Mouse (Mus musculus) v-Abl transformed pro-B cells (cell line): ENCODE data around the gene Pus7l.
"Not testable (repeated sequence)": the region's sequence is repeated elsewhere in the genome, so short reads cannot be mapped to it uniquely, and the experiment has no call there.

Experiments used
- in situ Hi-C, 2 experiments: fragments of 400-800 bp; cut with MboI; formaldehyde crosslinking; loops; one replicate each; pipeline ENCODE4 v1.15.1; 2025; ENCODE audit not compliant: unreplicated experiment in 2 of 2

The Pus7l gene

GRCm38 (mm10) chr15:94544052-94544636 lies 797 bp upstream of the Pus7l start:
- in situ Hi-C loops, result loop anchor here (25.0 kb wide), 2 partner anchors 1082 to 1282 kb away; no protein-coding TSS in a partner anchor

DNA sequence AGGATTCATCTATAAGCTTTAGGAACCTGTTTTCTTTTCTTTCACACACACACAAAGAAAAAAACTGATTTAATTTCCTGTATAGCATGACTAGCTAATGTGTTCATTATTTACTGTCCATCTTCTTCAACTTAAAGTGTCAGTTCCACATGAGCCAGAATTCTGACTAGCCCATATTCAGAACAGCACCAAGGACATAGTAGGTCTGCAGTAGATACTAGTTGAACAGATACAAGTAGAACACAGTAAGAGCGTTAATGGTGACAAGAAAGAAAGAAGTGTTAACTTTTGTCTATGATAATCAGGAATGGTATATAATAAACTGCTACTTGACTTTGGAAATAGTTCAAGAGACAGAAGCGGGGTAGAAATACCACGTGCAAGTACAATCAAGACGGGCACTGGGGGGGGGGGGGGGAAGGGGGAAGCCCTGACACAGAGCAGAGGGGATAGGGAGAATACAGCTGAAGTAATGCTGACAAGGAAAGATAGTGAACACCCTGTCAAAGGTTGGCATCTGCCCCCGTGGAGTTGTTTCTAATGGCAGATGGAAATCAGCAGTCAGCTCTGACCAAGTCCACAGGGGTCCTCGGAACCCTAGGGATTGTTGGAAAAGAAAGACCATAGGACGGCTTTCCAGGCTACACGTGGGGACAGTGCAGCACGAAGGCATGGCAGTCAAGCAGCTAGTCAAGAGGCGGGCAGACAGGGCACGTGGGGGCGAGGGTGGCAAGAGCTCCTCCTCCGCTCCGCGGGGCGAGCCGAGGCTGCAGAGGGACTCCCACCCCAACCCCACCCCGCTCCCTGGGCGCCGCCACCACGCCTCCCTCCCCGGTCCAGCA lies 559 bp downstream of the Pus7l start:
- in situ Hi-C loops, result loop anchor here (25.0 kb wide), 2 partner anchors 1080 to 1280 kb away; no protein-coding TSS in a partner anchor

DNA sequence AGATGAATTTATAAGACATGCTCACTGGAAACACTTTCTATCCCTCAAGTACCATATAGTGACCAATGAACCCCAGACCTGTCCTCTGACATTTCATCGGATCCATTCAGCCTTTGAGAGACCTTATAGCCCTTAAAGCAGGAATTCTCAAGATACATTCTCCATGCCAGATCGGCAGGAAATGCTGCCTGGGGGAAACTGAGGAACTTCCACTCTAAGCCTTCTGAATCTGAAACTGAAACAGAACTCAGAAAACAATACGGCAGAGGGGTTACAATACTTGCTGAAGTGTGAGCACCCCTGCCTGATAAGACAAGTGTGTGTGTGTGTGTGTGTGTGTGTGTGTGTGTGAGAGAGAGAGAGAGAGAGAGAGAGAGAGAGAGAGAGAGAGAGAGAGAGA lies 4.1 kb downstream of the Pus7l start:
- in situ Hi-C loops, result loop anchor here (25.0 kb wide), 2 partner anchors 1077 to 1277 kb away; no protein-coding TSS in a partner anchor

DNA sequence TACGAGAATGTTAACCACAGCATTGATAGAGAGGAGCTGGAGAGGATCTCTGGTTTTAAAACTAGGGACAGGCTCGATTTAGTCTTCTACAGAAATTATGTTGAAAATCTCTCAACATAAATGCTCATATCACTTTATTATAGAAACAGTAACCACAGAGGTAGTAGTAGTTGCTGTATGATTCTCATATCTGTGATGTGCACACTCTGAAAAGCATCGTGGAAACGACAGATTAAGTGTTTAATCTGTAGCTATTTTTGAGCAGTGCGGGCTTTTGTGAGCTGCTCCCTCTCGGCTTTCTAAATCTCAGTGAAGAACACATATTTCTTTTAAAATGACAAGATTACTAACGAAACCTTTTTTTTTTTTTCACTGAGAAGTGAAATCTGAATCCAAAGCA lies 7.8 kb downstream of the Pus7l start:
- in situ Hi-C loops, result loop anchor here (25.0 kb wide), 2 partner anchors 1073 to 1273 kb away; no protein-coding TSS in a partner anchor

- in situ Hi-C loops, result loop anchor here (25.0 kb wide), 2 partner anchors 1071 to 1271 kb away; no protein-coding TSS in a partner anchor
Measured at GRCm38 (mm10) chr15:94532956-94533355, 10.4 kb downstream of the Pus7l start.

DNA sequence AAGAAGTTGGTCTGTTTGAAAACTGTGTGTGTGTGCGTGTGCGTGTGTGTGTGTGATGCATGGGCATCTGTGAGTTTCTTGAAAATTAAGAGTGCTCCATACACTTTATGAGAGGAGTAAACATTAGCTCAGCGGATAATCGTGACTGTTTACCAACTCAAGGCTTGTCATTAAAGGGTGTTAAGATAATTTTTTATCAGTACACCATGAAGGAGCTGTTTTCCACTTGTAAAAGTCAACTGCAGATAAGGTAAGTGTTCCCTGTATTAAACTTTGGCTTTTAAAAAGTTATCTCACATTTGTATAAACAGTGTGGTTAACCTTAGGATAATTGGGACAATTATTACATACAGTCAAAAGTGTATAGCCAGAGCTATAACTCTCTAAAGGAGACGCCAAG lies 11.0 kb downstream of the Pus7l start:
- in situ Hi-C loops, result loop anchor here (25.0 kb wide), 2 partner anchors 1070 to 1270 kb away; no protein-coding TSS in a partner anchor

DNA sequence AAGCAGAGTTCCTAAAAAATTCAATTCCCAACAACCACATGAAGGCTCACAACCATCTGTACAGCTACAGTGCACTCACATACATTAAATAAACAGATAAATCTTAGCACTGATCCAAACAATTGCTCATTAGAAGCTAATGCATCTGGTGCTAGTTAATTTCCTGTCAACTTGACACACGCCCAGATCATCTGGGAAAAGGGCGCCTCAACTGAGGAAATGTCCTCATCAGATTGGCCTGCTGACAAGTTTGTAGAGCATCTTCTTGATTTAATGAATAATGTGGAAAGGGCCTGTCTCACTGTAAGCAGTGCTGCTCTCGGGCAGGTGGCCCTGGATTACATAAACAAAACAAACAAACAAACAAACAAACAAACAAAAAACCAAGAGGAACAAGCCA lies 12.8 kb downstream of the Pus7l start:
- in situ Hi-C loops, result loop anchor here (25.0 kb wide), 2 partner anchors 1068 to 1268 kb away; no protein-coding TSS in a partner anchor

DNA sequence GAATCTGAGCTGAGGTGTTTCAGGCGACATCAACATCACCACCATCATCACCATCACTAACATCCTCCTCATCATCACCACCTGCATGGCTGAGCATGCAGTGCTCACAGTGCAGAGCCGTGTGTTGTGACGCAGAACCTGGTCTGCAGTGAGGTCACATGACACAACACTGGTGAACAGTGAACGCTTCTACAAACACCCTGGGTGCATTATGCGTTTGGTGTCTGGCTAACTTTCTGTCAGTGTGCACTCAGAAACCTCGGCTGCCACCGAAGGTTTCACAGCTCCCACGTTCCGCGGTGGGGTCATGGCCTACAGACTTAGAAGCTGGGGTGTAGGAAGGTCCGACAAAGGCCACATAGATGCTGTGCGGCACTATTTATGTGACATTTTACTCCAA lies 18.4 kb downstream of the Pus7l start:
- in situ Hi-C loops, result loop anchor here (25.0 kb wide), 3 partner anchors 1013 to 1263 kb away; no protein-coding TSS in a partner anchor

DNA sequence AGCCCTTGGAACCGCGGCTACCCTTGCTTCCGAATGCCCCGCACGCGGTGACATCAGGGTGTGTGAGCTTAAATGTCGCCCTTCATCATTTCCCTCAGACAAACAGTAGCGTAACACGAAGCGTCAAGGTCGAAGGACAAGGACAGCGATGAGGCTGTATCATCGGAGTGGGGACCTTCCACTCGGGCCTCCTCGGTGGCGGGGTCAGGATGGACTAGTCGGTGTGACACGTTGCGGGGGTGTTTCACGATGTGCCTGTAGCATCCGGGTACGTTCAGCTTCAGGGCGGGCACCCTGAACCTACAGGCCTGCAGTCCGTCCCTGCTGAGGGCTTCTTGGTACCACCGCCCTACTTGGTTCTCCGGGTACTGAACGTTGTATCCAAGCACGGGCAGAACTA lies 20.1 kb downstream of the Pus7l start:
- in situ Hi-C loops, result loop anchor here (25.0 kb wide), 1 partner anchor 1011 kb away; no protein-coding TSS in a partner anchor

DNA sequence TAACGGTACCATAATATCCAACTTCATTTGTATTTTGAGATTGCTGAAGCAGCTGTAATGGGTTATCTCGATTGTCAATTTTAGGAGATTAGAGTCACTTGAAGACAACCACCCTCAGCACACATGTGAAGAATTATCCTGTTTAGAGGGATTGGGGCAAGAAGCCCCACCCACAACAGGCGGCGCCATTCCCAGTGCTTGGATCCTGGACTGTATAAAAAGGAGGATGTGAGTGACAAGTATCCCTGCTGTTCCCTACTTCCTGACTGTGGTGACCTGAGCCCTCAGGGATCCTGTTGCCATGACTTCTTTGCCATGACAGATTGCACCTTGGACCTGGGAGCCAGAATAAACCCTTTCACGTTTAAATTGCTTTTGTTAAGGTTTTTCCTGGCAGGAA lies 22.4 kb downstream of the Pus7l start:
- in situ Hi-C loops, result loop anchor here (25.0 kb wide), 1 partner anchor 1009 kb away; no protein-coding TSS in a partner anchor

- in situ Hi-C loops, result loop anchor here (25.0 kb wide), 1 partner anchor 1008 kb away; no protein-coding TSS in a partner anchor
Measured at GRCm38 (mm10) chr15:94520205-94520900, 23.0 kb downstream of the Pus7l start.

DNA sequence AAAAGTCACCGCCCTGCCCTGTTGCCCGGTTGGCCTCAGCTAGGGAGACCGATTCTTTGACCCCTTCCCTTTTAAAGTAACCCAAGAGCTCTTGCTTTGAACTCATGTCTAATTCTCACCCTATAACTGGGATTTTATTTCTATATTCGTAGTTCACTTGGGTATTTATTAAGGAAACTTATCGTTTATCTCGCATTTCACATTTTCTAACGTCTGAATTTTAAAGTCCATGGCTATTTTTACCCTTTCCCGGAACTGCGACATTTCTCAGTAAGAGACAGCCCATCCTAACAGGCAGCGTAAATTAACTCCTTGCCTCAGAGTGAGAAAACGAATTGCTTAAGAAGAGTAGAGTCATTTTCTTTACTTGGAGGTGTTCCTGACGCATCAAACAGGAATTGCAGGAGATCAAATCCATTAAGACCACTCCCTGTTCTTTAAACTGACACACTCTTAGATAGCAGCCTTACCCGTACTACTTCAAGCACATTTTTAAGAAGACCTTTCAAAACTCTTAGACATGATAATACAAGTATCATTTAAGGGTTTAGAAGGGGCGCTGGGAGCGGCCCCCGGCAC lies 25.3 kb downstream of the Pus7l start:
- in situ Hi-C loops, result loop anchor here (25.0 kb wide), 1 partner anchor 1006 kb away; no protein-coding TSS in a partner anchor

DNA sequence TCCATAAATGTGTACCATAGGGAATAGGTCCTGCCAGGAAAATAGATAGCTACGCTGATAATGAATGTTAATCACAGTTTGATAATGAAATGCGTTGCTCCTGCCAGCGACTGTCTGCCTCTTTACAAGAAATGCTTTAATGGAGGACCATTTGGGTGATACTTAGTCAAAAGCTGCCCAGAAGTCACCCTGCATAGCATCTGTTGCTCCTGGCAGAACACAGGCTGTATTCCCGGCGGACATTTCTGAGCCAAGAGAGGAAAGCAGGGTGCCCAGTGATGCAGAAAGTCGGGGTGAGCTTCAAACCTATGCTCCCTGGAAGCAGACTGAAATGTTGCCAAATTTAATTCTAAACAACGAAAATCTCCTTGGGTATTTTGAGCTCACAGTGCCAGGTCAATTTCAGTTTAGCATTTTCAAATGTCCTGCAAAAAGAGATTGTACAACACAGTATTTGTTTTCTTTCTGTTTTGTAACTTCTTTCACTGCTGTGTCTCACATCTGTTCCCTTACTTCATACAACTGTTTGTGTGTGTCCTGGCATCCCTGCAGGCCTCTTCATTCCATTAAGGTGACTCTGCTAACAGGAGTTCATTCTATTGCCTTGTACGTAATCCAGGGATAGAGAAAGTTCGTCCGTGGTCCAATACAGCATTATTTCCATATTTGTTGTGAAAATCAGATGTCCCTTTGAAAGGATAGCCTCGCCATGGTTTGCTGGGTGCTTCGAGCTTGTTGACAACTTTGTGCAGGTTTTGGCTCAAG lies 39.7 kb downstream of the Pus7l start:
- in situ Hi-C loops, result loop anchor here (25.0 kb wide), 1 partner anchor 991 kb away; no protein-coding TSS in a partner anchor

DNA sequence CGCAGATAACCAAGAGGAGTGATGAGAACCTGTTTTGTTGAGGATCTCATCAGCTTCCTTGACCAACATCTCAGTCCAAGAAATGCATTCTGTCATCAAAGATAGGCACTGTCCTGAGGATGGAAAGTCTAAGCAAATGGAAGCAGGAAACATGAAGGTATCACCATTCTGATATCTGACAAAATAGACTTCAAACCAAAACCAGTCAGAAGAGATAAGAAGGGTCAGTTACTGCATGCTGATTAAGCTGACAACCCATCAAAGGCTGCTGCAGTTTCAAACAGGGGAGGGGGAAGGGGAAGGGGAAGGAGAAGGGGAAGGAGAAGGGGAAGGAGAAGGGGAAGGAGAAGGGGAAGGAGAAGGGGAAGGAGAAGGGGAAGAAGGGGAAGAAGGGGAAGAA lies 44.1 kb downstream of the Pus7l start:
- in situ Hi-C loops, result no loop called here

DNA sequence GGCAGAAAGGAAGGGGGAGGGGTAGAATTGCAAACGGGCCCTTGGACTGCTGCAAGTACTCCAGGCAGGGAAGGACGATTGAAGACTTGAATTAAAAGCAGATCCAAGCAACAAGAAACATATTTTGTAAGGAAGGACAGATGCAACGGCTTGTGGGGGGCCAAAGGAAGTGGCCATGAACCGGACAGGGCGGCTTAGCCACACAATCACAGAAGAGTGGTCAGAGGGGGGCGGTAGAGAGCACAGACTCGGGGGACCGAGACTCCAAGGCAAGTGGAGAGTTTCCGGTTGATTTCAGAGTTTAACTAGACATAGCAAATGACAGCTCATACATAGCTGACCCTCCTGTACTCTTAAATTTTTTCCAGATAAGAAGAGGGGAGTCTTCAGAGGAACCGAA lies 47.4 kb downstream of the Pus7l start:
- in situ Hi-C loops, result no loop called here

- in situ Hi-C loops, result no loop called here
Measured at GRCm38 (mm10) chr15:94494445-94494844, 48.9 kb downstream of the Pus7l start.

GRCm38 (mm10) chr15:94489433-94489832 lies 53.9 kb downstream of the Pus7l start:
- in situ Hi-C loops, result no loop called here

GRCm38 (mm10) chr15:94488028-94488427 lies 55.3 kb downstream of the Pus7l start:
- in situ Hi-C loops, result not testable (repeated sequence)

- in situ Hi-C loops, result no loop called here
Measured at GRCm38 (mm10) chr15:94482555-94482954, 60.8 kb downstream of the Pus7l start.
